Mouse (Mus musculus) brain, embryonic 14.5 days (tissue): ENCODE data around the gene Sbf2.

Experiments used
- CTCF ChIP-seq: fragments of 200-500 bp; IDR thresholded peaks from 2 replicates; pipeline ENCODE4 v1.5.1; 2012; ENCODE audit warnings: inconsistent platforms, mild to moderate bottlenecking, moderate library complexity, borderline replicate concordance; ENCODE audit not compliant: insufficient read depth, insufficient read length; ENCODE audit errors: extremely low read depth
- POLR2A ChIP-seq: fragments of 200-500 bp; IDR thresholded peaks from 2 replicates; pipeline ENCODE4 v1.6.1; 2012; ENCODE audit warnings: mild to moderate bottlenecking, inconsistent platforms, borderline replicate concordance; ENCODE audit not compliant: poor library complexity, insufficient read depth, insufficient read length, severe bottlenecking; ENCODE audit errors: extremely low read depth

DNA sequence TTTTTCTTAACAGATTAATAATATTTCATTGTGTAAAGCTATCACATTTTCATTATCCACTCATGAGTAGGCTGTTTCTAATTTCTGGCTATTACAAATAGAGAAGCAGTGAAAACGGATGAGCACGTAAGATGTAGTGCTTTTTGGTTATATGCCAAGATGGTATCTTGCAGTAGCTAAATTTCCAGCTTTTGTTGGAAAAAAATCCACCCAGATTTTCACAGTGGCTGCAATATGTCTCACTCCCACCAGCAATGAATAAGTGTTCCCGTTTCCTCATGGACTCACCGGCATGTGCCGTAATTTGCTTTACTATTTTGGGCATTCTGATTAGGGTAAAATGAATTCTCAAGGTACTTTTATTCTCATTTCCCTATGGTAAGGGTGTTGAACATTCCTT lies 129.7 kb downstream of the Sbf2 start:
- no peak for TF ChIP-seq POLR2A
- TF ChIP-seq CTCF = no peak
